Mouse (Mus musculus) forebrain, embryonic 10.5 days (tissue): ENCODE results near the gene Shc2. TPM values are rescaled to one million over a fixed set of nuclear protein-coding genes. Genes with fewer than 3 reads are reported as not detected.

Source experiments
- DNase-seq: peaks from one replicate; pipeline ENCODE4 v3.0.0-alpha.2; 2017; ENCODE audit warnings: low spot score; ENCODE audit errors: extremely low spot score
- H3K27ac ChIP-seq: fragments of 300-500 bp; sonication (generic); 2 replicates; pipeline ENCODE4 v1.5.1; 2016; ENCODE audit warnings: mild to moderate bottlenecking
- H3K27me3 ChIP-seq: fragments of 300-500 bp; sonication (generic); 2 replicates; pipeline ENCODE4 v1.6.1; 2016; ENCODE audit warnings: mild to moderate bottlenecking; ENCODE audit not compliant: poor library complexity, severe bottlenecking
- H3K36me3 ChIP-seq: fragments of 300-500 bp; sonication (generic); replicated peaks from 2 replicates; pipeline ENCODE4 v1.6.1; 2016; ENCODE audit warnings: mild to moderate bottlenecking, moderate library complexity
- H3K4me1 ChIP-seq: fragments of 300-500 bp; sonication (generic); 2 replicates; pipeline ENCODE4 v1.6.1; 2016
- H3K4me3 ChIP-seq: fragments of 300-500 bp; sonication (generic); 2 replicates; pipeline ENCODE4 v1.5.1; 2016; ENCODE audit warnings: mild to moderate bottlenecking, moderate library complexity
- H3K9me3 ChIP-seq: fragments of 300-500 bp; sonication (generic); 2 replicates; pipeline ENCODE4 v1.6.1; 2016; ENCODE audit warnings: mild to moderate bottlenecking, moderate library complexity
- WGBS: fragments of 180-500 bp; shearing (Covaris S2); methylation state at CpG from one replicate; pipeline ENCODE4 v1.1.7; 2016; 5-methylcytosine and 5-hydroxymethylcytosine counted together
- polyA plus RNA-seq: library from polyadenylated mRNA; unstranded; fragments of >200 nt; fragmentation: Nextera tagmentation; extraction: Ambion mirVana; gene quantifications from 2 replicates; pipeline ENCODE4 v1.2.1, GENCODE M21; 2016

The Shc2 gene
- polyA plus RNA-seq, 1 experiment from 2014 or later = 9.5 TPM

GRCm38 (mm10) chr10:79661861-79662260 is 24.1 kb upstream of the Shc2 start:
- Histone ChIP-seq H3K36me3 (no peaks in the 10 kb centered on the region), H3K4me3 (no peak overlapping the region), H3K27ac (peak overlapping the region; percentile 58; the same call in 1 of the 2 replicates), H3K9me3 (no peaks in the 10 kb centered on the region), H3K27me3 (no peaks in the 10 kb centered on the region), H3K4me1 (peaks cover 17% of the 10 kb centered on the region)
- no peak for DNase-seq
- 52% methylated on average over 3 of the region's 3 CpGs for WGBS

- WGBS = 86% methylated on average over 2 of the region's 2 CpGs
Measured at GRCm38 (mm10) chr10:79660298-79660697, 22.6 kb upstream of the Shc2 start.

DNA sequence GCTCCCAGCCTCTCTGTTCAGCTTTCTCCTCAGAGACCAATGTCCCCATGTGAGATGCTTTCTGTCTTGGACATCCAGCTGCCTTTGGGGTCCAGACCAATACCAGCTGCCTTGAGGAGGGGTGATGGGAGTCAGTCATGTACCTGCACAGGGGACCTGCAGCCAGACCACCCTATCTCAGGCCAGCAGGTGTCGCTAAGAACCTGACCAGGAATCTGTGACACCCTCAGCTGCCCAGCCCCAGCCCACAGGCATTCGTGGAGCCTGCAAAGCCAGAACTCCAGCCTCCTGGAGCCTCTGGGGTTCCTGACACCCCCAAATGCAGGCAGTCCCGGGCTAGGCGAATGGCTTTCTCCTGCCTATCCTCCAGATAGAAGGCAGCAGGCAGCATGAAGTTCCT is 21.1 kb upstream of the Shc2 start:
- 14% methylated on average over 4 of the region's 4 CpGs for WGBS
- Histone ChIP-seq H3K27ac (no peak overlapping the region), H3K9me3 (no peaks in the 10 kb centered on the region), H3K27me3 (no peaks in the 10 kb centered on the region), H3K4me1 (peaks cover 18% of the 10 kb centered on the region), H3K36me3 (no peaks in the 10 kb centered on the region), H3K4me3 (no peak overlapping the region)
- no peak for DNase-seq

More at GRCm38 (mm10) chr10:79660298-79660697, 22.6 kb upstream of the Shc2 start:
- DNase-seq = no peak
- no peaks in the 10 kb centered on the region for H3K27me3 ChIP-seq
- H3K9me3 ChIP-seq = no peaks in the 10 kb centered on the region
- peaks cover 19% of the 10 kb centered on the region for H3K4me1 ChIP-seq
- H3K27ac ChIP-seq = no peak overlapping the region
- no peaks in the 10 kb centered on the region for H3K36me3 ChIP-seq
- no peak overlapping the region for H3K4me3 ChIP-seq

- H3K36me3 ChIP-seq = no peaks in the 10 kb centered on the region
- H3K9me3 ChIP-seq = no peaks in the 10 kb centered on the region
- no peak overlapping the region for H3K4me3 ChIP-seq
- H3K27me3 ChIP-seq = peaks cover 7% of the 10 kb centered on the region; the same call in 1 of the 2 replicates
- 44% methylated on average over 1 of the region's 1 CpGs for WGBS
- DNase-seq = peak; percentile 61
- no peak overlapping the region for H3K27ac ChIP-seq
- H3K4me1 ChIP-seq = peaks cover 11% of the 10 kb centered on the region
Measured at GRCm38 (mm10) chr10:79654946-79655395, 17.3 kb upstream of the Shc2 start.

DNA sequence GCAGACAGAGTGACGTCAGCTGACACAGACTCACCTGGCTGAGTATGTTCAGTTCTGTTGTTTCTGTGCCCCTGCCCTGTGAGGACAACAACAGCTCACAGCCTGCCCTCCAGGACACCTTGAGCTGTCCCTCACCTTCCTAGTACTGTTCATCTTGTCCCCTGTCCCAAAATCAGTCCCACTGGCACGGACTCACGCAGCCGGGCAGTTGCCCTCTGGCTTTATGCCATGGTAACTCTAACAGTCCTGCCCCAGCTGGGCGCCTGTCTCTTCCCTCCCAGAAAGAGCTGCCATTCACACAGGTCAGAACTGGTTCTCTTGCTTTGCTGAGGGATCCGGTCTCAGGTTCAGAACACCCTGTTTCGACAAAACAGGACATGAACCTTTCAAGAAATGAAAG is 15.1 kb upstream of the Shc2 start:
- DNase-seq = no peak
- no peaks in the 10 kb centered on the region for H3K36me3 ChIP-seq
- no peak overlapping the region for H3K4me3 ChIP-seq
- peaks cover 11% of the 10 kb centered on the region for H3K4me1 ChIP-seq
- no peak overlapping the region for H3K27ac ChIP-seq
- H3K27me3 ChIP-seq = peaks cover 7% of the 10 kb centered on the region; the same call in 1 of the 2 replicates
- H3K9me3 ChIP-seq = no peaks in the 10 kb centered on the region
- 91% methylated on average over 7 of the region's 7 CpGs for WGBS

DNA sequence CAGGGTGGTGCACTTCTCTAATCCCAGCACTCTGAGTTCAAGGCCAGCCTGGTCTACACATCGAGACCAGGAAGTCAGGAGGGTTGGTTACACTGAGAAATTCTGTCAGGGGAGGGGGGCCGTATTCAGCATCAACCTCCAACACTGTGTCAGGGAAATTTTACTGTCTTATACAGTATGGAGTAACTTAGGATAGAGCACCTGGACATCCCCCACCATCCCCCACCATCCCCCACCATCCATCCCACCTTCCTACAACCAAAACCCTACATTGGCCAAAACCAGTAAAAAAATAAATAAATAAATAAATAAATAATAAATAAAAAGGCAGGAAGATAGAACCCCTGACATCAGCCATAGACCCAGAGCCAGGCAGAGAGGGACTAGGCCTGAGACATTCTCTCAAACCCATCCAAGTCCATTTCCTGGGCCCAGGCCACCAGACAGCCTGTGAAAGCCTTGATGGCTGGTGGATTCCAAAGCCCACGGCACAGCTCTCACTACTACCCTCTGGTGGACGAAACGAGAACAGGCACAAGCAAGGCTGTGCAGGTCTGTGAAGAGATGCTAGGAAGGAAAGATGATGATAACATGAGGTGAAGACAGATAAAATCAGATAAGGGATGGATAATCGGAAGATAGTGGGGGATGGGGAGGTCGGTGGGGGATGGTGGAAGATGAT is 11.5 kb upstream of the Shc2 start:
- Histone ChIP-seq H3K9me3 (no peaks in the 10 kb centered on the region), H3K27ac (no peak overlapping the region), H3K4me3 (no peak overlapping the region), H3K36me3 (no peaks in the 10 kb centered on the region), H3K4me1 (no peaks in the 10 kb centered on the region), H3K27me3 (peaks cover 7% of the 10 kb centered on the region; the same call in 1 of the 2 replicates)
- DNase-seq = peak; percentile 76
- 31% methylated on average over 7 of the region's 7 CpGs for WGBS

DNA sequence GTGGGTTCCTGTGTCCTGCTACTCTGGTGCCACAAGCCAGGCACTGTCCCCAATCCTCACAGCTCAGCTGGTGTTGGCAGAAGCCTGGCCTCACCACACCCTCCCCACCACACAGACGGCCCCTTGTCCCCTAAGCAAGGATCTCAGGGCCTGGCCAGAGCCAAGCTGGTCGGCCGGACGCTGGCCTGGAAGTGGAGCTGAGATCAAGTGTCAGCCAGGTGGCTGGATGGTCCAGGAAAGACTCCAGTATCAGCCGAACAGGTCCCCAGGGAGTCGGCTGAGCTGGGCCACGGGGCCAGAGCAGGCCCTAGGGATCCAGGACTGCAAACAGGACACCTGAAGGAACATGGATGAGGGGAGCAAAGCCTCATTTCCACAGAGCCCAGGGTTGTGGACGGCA is 8.0 kb upstream of the Shc2 start, which contains the start of gene Odf3l2:
Odf3l2 (minus strand) TSS at position 28 of the 400 bp plus-strand sequence.
- H3K9me3 ChIP-seq = no peaks in the 10 kb centered on the region
- 0 out of 2 replicates have a peak, but pooled peaks cover under 1% of the 10 kb centered on the region for H3K27me3 ChIP-seq
- no peaks in the 10 kb centered on the region for H3K36me3 ChIP-seq
- no peak within 1 kb of the TSS for H3K4me3 ChIP-seq
- H3K4me1 ChIP-seq = no peaks in the 10 kb centered on the region
- DNase-seq = no peak
- no peak within 1 kb of the TSS for H3K27ac ChIP-seq
- WGBS = 76% methylated on average over 8 of the region's 8 CpGs

GRCm38 (mm10) chr10:79638486-79639204 is 927 bp upstream of the Shc2 start:
- 3% methylated on average over 23 of the region's 23 CpGs for WGBS
- Histone ChIP-seq H3K4me1 (peaks cover 41% of the 10 kb centered on the region), H3K4me3 (peak overlapping the region; percentile 89), H3K27me3 (peaks cover 47% of the 10 kb centered on the region), H3K36me3 (no peaks in the 10 kb centered on the region), H3K27ac (peak overlapping the region; percentile 71), H3K9me3 (no peaks in the 10 kb centered on the region)
- DNase-seq = peak; percentile 47

DNA sequence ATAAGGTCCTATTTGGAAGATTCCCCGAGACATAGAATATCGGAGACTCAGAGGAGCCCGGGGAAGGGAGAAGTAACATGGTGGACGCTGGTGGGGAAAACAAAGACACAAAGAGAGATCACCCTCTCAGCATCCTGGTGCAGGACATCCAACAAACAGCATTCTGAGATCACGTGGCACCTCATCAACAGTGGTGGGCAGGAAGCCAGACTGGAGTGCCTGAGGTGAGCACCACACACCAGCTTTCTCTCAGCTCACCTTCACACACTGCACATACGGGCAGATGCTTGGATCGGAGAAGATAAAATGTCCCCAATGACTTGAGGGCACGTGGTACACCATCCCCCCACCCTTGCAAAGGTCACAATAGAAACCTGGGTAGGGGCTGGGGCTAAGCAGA is 1.4 kb downstream of the Shc2 start:
- peaks cover 47% of the 10 kb centered on the region for H3K27me3 ChIP-seq
- 86% methylated on average over 8 of the region's 8 CpGs for WGBS
- 0 out of 2 replicates have a peak overlapping the region, but pooled peaks have one; percentile 90 for H3K27ac ChIP-seq
- no peaks in the 10 kb centered on the region for H3K9me3 ChIP-seq
- DNase-seq = no peak
- peaks cover 42% of the 10 kb centered on the region for H3K4me1 ChIP-seq
- peak overlapping the region; percentile 89 for H3K4me3 ChIP-seq
- no peaks in the 10 kb centered on the region for H3K36me3 ChIP-seq

DNA sequence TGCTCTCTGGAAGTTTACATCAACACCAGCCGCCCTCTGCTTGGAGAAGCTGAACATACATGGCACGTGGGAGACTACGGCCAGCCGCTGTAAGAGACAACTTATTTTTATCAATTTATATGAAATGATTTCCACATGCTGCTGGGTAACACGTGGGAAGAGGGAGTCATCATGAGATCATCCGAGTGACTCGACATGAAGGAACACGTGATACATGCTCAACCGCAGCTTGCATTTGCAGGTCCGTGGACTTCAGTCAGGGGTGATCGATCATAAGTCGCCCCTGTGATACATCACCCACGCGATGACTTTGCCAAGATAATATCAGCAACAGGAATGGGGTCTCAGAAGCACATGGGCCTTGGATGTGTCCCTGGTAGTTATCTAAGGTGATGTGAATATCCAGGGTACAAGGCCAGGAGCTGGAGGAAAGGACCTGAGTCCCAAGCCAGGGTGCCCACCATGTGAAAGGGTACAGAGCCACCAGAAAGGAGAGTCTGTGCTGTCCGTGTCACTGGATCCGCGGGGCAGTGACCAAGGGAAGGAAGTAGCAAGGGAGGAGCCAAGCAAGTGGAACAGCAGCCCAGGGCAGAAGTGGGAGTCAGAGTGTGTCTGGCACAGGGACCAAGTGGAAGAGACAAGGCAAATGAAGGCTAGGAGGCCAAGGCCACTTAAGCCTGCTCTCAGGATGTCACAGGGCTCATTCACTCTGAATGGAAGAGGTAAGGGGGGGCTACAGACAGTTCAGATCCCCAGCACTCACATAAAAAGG is 4.5 kb downstream of the Shc2 start:
- no peak for DNase-seq
- H3K27me3 ChIP-seq = peaks cover 21% of the 10 kb centered on the region
- no peak overlapping the region for H3K4me3 ChIP-seq
- no peak overlapping the region for H3K27ac ChIP-seq
- no peaks in the 10 kb centered on the region; the same call in 1 of the 2 replicates for H3K9me3 ChIP-seq
- no peaks in the 10 kb centered on the region; the same call in 1 of the 2 replicates for H3K36me3 ChIP-seq
- 86% methylated on average over 17 of the region's 17 CpGs for WGBS
- H3K4me1 ChIP-seq = peaks cover 26% of the 10 kb centered on the region

GRCm38 (mm10) chr10:79631432-79631831 is 6.3 kb downstream of the Shc2 start:
- Histone ChIP-seq H3K36me3 (no peaks in the 10 kb centered on the region; the same call in 1 of the 2 replicates), H3K4me3 (no peak overlapping the region), H3K9me3 (no peaks in the 10 kb centered on the region; the same call in 1 of the 2 replicates), H3K27me3 (peaks cover 4% of the 10 kb centered on the region; the same call in 1 of the 2 replicates), H3K4me1 (peaks cover 8% of the 10 kb centered on the region), H3K27ac (no peak overlapping the region)
- DNase-seq = no peak
- WGBS = 89% methylated on average over 4 of the region's 4 CpGs

DNA sequence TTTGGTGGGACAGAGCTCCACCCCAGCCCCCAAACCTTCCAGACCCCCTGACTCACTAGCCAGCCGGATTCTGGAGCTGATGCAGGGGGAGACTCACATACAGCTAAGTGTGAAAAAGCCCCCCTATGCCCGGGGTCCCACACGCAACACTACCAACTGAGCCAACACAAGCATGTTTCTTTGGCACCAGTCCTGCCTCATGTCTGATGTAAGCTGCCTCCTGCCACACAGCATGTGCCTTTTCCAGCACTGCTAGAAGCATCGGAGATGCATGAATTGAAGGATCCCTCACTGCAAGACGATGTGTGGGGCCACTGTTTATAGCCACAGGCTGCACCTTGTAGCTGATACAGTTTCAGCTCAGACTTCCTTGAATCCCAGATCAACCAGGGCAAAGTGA is 9.3 kb downstream of the Shc2 start:
- H3K4me1 ChIP-seq = peaks cover 2% of the 10 kb centered on the region; the same call in 1 of the 2 replicates
- WGBS = 90% methylated on average over 5 of the region's 5 CpGs
- H3K27me3 ChIP-seq = no peaks in the 10 kb centered on the region
- H3K4me3 ChIP-seq = no peak overlapping the region
- no peak for DNase-seq
- peaks cover 6% of the 10 kb centered on the region; the same call in 1 of the 2 replicates for H3K36me3 ChIP-seq
- H3K27ac ChIP-seq = no peak overlapping the region
- no peaks in the 10 kb centered on the region; the same call in 1 of the 2 replicates for H3K9me3 ChIP-seq
